ENCODE assay signal across 23 mouse cellular contexts in genomic region chr10:70903936-70904335, GRCm38 (mm10).
DNase-seq lines count a peak whose midpoint lies in the region; ATAC-seq lines count a peak whose summit lies in the region.
"Had no signal": no experiment of that assay in that cellular context is flagged by ENCODE, and none has a peak within 500 bp of the region (broad histone marks: within the 10 kb centered on the region; RNA-seq: fewer than 3 reads in every experiment).

No protein-coding gene starts in this region.

- H3K9ac ChIP-seq in heart, embryonic 11.5 days (ENCODE audit: low read depth, low read length) = no peak overlapping the region
- H3K9ac ChIP-seq: embryonic facial prominence, embryonic 12.5 days; forebrain, postnatal 0 days; hindbrain, embryonic 12.5 days; limb, embryonic 12.5 days; liver, embryonic 12.5 days had no signal

- no peak overlapping the region for H3K4me3 ChIP-seq in heart, embryonic 11.5 days (ENCODE audit: low read depth, low read length)
- H3K4me3 ChIP-seq: embryonic facial prominence, embryonic 12.5 days; hindbrain, embryonic 12.5 days; limb, embryonic 12.5 days; liver, embryonic 12.5 days; midbrain, embryonic 10.5 days had no signal

- no peaks in the 10 kb centered on the region for H3K36me3 ChIP-seq in heart, embryonic 11.5 days (ENCODE audit: control insufficient read depth, insufficient read depth, low read length)
- H3K36me3 ChIP-seq: embryonic facial prominence, embryonic 12.5 days; hindbrain, embryonic 12.5 days; limb, embryonic 12.5 days; liver, embryonic 12.5 days; midbrain, embryonic 10.5 days had no signal

- DNase-seq in gastrocnemius, adult 18-20 months (ENCODE audit: low spot score) = peak; percentile 32
- no peak for DNase-seq in gastrocnemius, postnatal 4 days (ENCODE audit: low spot score in 2 of 2)
- DNase-seq in heart, postnatal 36 days = peak; percentile 24 to 31
- DNase-seq in NIH3T3 (ENCODE audit: low read depth) (peak; percentile 27), MN1 (ENCODE audit: low spot score) (no peak), liver (no peak)
- DNase-seq in adrenal gland, postnatal 25 days = peak; percentile 43
- DNase-seq: cerebellum, adult 2 months; cerebellum, postnatal 25 days; forebrain, postnatal 0 days; kidney, postnatal 36 days; thymus, adult 2 months; thymus, postnatal 4 days had no signal

- no peak overlapping the region for H3K27ac ChIP-seq in heart, embryonic 11.5 days (ENCODE audit: low read depth, low read length)
- H3K27ac ChIP-seq: embryonic facial prominence, embryonic 12.5 days; hindbrain, embryonic 12.5 days; limb, embryonic 12.5 days; liver, embryonic 12.5 days; midbrain, embryonic 10.5 days; stomach, postnatal 0 days had no signal

- H3K9me3 ChIP-seq in heart, embryonic 11.5 days (replicated peaks; ENCODE audit: control insufficient read depth, low read length) = no peaks in the 10 kb centered on the region
- H3K9me3 ChIP-seq: embryonic facial prominence, embryonic 12.5 days; hindbrain, embryonic 12.5 days; limb, embryonic 12.5 days; midbrain, embryonic 10.5 days had no signal

- H3K4me1 ChIP-seq in heart, embryonic 11.5 days (ENCODE audit: control insufficient read depth, insufficient read depth, low read length) = no peaks in the 10 kb centered on the region
- H3K4me1 ChIP-seq: embryonic facial prominence, embryonic 12.5 days; limb, embryonic 12.5 days; liver, embryonic 12.5 days had no signal

- 49% methylated on average over 7 of the region's 7 CpGs for WGBS in heart, embryonic 11.5 days (ENCODE audit: insufficient replicate concordance)

- no peak overlapping the region for H3K4me2 ChIP-seq in heart, embryonic 11.5 days
- H3K4me2 ChIP-seq: embryonic facial prominence, embryonic 12.5 days; hindbrain, embryonic 12.5 days; limb, embryonic 12.5 days; liver, embryonic 12.5 days had no signal

- H3K27me3 ChIP-seq in heart, embryonic 11.5 days (ENCODE audit: control insufficient read depth, insufficient read depth, low read length) = no peaks in the 10 kb centered on the region
- H3K27me3 ChIP-seq: embryonic facial prominence, embryonic 12.5 days; hindbrain, embryonic 12.5 days; limb, embryonic 12.5 days; liver, embryonic 12.5 days; Patski had no signal

- intact Hi-C loops in heart, postnatal 36 days (cut with DNase I) = no loop called here

- ATAC-seq in heart, embryonic 11.5 days (replicated peaks; ENCODE audit: insufficient number of reproducible peaks, low FRiP score, low TSS enrichment) = no peak
- ATAC-seq: CD4-positive, CD25-positive, alpha-beta regulatory T cell, adult 4 months; forebrain, postnatal 0 days; intestine, postnatal 0 days; liver, embryonic 12.5 days; Patski had no signal

Comparison
In these comparisons a context has a peak if more than half of its experiments do, and no peak if none do; other contexts are left out.
1. DNase-seq: peak in gastrocnemius, adult 18-20 months (single experiment), heart, postnatal 36 days (2 of 2), NIH3T3 (single experiment) and adrenal gland, postnatal 25 days (single experiment); none in gastrocnemius, postnatal 4 days (0 of 2), MN1 (single experiment) and liver (single experiment).